Mouse (Mus musculus) large intestine, adult 2 months (tissue): ENCODE measurements around the gene Btbd9. TPM values are rescaled to one million over a fixed set of nuclear protein-coding genes. Genes with fewer than 3 reads are reported as not detected.
"Not testable (repeated sequence)": the region's sequence is repeated elsewhere in the genome, so short reads cannot be mapped to it uniquely, and the experiment has no call there.

Experiments used
- DNase-seq: peaks from one replicate; pipeline ENCODE4 v3.0.0-alpha.2; 2012; ENCODE audit warnings: low read depth, low spot score
- WGBS: fragments of 180-500 bp; shearing (Covaris S2); methylation state at CpG from one replicate; pipeline ENCODE4 v1.1.7; 2018; 5-methylcytosine and 5-hydroxymethylcytosine counted together
- polyA plus RNA-seq: library from polyadenylated mRNA; depleted of rRNA; stranded (reverse); fragments of >200 nt; gene quantifications from 2 replicates; pipeline ENCODE4 v1.2.3, GENCODE M21; 2012; rRNA removed

The Btbd9 gene
- polyA plus RNA-seq, result 13.5 and 19.9 TPM in 2 replicates

DNA sequence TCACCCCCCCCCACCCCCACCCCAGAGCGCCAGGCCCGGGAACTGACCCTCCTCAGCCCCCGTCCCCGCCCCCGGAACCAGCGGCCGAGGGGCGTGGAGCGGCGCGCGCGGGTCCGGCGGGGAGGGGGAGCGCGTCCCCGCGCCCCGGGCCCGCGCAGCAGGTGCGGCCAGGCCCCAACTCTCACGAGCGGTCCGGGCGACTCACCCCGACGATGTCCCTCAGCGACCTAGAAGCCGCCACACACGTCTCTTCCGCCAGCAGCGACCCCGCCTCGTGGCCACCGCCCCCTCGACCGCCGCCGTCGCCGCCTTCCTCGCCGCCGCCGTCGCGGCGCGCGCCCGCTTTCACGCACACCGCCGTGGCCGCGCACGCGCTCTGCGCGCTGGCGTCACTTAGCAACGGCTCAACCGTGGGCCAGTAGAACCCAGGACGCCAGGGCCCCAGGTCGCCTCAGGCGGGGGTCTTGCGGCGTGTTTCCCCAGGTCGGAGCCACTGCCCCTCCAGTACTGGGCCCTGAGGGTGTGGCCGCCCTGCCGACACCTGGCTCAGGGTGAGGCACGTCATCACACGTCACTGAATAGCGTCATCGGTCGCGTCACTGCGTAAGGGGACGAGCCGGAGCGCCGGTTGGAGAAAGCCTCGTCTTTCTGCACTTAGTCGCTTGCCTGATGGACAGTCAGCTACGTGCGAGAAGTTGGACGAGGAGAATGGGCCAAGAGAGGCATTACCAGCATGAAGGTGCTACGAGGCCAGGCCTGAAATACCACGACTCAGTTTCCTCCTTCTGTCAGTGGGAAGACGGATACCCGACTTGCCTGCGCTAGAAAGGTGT lies at the start of gene Btbd9:
Gene Btbd9, minus strand, starts transcription at position 548 of the 833 bp plus-strand sequence.
- WGBS, result under 1% methylated on average over 79 of the region's 94 CpGs

GRCm38 (mm10) chr17:30624132-30624531 lies 47.8 kb upstream of the Btbd9 start, which contains the start of gene Dnah8:
Gene Dnah8, plus strand, starts transcription at chr17:30624354.
- no CpG with 5 or more reads among the region's 20 CpGs for WGBS
- DNase-seq, result not testable (repeated sequence)

More for the DNA sequence above, at the start of gene Btbd9:
- no peak for DNase-seq

- DNase-seq, result no peak
- 86% methylated on average over 3 of the region's 3 CpGs for WGBS
Measured at GRCm38 (mm10) chr17:30623200-30623599, 46.9 kb upstream of the Btbd9 start.

DNA sequence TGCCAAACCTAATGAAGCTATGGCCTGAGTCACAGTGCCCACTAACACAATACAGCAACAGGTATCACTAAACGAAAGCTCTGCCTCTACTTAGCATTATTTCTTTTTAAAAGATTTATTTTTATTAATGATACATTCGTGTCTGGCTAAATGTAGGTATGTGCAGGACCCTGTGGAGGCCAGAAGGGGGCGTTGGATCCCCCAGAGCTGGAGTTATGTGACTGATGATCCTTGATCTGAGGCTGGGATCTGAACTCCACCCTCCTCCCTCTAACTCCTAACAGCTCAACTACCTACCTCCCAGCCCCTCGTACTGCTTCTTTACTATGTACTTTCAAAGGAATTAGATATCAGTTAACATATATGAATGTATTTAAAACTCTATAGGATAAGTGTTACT lies 45.2 kb upstream of the Btbd9 start:
- 77% methylated on average over 4 of the region's 4 CpGs for WGBS
- DNase-seq, result no peak

GRCm38 (mm10) chr17:30620548-30620947 lies 44.3 kb upstream of the Btbd9 start:
- no peak for DNase-seq
- 9% methylated on average over 2 of the region's 2 CpGs for WGBS

DNA sequence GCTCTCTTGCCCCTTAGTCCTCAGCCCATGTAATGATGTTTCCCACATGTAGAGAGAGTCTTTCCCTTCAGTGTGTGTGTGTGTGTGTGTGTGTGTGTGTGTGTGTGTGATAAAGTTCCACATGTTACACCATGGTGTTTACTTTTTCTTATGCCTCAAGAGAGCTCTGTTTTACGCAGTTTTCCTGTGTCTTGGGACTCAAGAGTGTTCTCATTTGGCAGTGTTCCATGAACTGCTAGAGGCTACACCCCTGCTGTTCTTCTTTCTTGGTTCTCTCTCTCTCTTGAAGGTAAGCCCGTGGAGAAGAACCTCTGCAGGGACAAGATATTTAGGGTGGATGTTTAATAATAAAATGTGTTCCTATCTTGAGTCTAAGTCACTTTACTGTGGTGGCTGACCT lies 42.9 kb upstream of the Btbd9 start:
- 16% methylated on average over 2 of the region's 2 CpGs for WGBS

DNA sequence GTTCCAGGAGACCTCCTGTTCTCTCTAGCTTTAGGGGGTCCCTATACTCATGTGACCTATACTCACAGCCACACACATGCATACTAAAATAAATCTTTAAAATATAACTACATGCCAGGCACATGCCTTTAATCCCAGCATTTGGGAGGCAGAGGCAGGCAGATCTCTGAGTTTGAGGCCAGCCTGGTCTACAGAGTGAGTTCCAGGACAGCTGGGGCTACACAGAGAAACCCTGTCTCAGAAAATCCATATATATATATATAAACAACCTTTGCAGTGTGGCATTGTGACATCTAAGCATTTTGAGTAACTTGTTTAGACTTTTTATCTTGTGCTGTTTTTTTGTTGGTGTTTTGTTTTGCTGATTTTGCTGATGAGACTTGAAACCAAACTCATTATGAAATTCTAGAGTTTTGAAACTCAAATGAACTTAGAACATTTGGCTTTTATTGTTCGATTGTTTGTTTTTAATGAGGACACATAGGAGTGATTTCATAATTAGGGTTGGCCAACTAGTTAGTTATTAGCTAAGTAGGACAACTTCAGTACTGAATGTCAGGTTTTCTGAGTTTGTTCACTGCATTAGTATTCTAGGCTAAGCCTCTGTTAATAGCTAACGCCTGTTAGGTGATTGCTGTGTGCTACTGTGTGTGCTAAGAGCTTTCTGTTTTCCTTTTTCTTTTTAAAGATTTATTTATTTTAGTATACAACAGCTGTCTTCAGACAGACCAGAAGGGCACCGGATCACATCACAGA lies 42.0 kb upstream of the Btbd9 start:
- DNase-seq, result no peak
- 48% methylated on average over 3 of the region's 3 CpGs for WGBS

More for the DNA sequence above, 42.9 kb upstream of the Btbd9 start:
- DNase-seq, result no peak

- WGBS, result 80% methylated on average over 5 of the region's 5 CpGs
- no peak for DNase-seq
Measured at GRCm38 (mm10) chr17:30616203-30616602, 39.9 kb upstream of the Btbd9 start.

- no peak for DNase-seq
Measured at GRCm38 (mm10) chr17:30613350-30613749, 37.1 kb upstream of the Btbd9 start.

DNA sequence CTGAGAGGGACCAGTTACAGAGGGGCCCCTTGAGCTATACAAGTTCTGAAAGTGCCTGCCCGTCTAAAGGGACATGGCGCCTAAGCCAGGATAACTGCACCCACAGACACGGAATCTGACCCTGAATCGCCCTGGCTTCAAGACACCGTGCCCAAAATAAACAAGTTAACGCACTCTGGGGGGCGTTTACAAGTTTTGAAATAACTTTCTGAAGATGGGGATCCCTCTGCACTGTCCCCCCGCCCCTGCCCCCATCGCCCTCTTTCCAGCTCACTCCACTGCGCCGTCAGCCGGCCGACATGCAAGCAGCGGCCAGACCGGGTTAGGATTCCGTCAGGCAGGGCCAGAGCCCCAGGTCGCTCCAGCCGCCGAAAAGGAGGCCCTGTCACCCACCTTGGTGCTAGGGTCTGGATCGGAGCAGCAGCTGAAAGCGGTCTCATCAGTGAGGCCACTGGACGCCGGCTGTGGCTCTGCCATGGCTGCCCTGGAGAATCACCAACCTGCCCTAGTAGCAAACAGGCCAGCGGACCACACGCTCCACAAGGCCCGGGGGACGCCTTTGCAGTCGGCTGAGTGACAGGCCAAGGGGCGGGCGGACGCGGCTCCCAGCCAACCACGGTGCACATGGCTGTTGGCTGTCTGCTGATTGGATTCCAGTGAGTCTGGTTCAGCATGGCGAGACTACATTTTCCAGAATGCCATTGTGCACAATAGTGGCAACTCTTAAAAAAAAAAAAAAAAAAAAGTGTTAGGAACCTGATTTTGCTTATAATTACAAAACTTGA lies 36.0 kb upstream of the Btbd9 start:
- under 1% methylated on average over 34 of the region's 34 CpGs for WGBS
- DNase-seq, result peak; percentile 69

DNA sequence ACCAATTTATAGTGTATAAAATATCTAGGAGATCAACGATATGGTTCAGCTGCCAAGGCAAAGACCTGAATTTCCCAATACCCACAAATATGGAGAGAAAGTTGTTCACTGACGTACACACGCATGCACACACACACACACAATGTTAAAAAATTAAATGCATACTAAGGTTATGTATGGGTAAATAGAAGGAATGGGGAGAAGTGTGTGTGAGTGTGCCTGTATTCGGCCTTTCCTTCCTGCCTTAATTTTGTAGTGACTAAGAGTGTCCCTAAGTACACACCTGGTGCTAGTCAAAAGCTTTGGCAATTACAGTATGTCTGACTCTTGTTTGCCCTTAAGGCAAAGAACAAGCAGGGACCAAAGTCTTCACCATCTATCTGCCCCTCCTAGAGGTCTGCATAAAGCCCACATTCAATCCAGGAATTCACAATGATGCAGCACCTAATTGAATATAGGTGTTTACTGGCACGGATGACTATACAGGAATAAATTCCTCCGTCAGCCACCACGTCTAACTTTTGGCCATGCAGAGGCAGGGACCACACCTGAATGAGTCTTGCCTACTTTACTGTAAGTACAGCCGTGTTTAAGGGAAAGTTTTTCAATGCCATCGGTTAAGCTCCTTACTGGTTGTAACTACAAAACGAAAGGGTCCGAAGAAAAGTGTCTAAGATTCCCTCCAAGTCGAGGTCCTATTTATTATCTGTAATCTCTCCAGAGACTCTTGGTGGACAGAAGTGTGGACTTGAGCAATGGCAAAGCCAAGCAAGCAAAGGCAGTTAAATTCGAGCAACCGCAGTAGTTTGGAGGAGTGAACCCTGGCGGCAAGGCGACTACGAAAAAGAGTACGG lies 35.2 kb upstream of the Btbd9 start:
- 14% methylated on average over 18 of the region's 18 CpGs for WGBS
- no peak for DNase-seq

DNA sequence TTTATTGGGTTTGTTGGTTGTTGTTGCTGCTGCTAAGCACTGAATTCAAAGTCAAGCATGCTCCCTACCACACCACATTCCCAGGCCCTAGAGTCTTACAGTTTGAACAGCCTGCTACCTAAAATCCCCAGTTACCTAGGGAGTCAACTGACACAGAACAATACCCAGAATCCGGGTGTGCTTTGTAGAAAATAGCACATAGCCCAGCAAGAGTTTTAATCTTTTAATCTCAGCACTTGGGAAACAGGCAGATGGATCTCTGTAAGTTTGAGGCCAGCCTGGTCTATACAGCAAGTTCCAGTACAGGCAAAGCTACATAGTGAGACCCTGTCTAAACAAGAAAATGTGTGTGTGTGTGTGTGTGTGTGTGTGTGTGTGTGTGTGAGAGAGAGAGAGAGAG lies 34.5 kb upstream of the Btbd9 start:
- no peak for DNase-seq
- 64% methylated on average over 1 of the region's 1 CpGs for WGBS

GRCm38 (mm10) chr17:30609980-30610307 lies 33.7 kb upstream of the Btbd9 start:
- WGBS, result 55% methylated on average over 5 of the region's 5 CpGs
- no peak for DNase-seq

GRCm38 (mm10) chr17:30609305-30609979 lies 33.2 kb upstream of the Btbd9 start:
- peak; percentile 95 for DNase-seq
- 25% methylated on average over 16 of the region's 16 CpGs for WGBS

- WGBS, result 60% methylated on average over 8 of the region's 8 CpGs
Measured at GRCm38 (mm10) chr17:30607909-30608495, 31.7 kb upstream of the Btbd9 start.

DNA sequence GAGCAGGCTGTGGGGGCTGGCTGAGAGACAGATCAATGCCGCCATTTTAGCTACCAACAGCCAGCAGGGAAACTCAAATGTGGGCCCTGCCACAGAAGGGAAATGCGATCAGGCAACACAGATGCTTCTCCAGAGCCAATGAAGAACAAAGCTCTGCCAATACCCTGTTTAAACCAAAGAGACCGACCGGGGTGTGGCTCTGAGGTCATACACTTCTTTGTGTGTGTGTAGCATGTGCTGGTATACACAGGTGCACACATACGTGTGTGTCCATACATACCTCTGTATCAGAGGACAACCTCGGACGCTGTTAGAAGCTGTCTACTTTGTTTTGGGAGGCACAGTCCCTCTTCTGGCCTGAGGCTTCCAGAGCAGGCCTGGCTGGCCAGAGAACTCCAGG lies 31.0 kb upstream of the Btbd9 start:
- WGBS, result 62% methylated on average over 7 of the region's 7 CpGs
- no peak for DNase-seq

More at GRCm38 (mm10) chr17:30607909-30608495, 31.7 kb upstream of the Btbd9 start:
- DNase-seq, result no peak

- 84% methylated on average over 8 of the region's 8 CpGs for WGBS
- DNase-seq, result no peak
Measured at GRCm38 (mm10) chr17:30606634-30607081, 30.4 kb upstream of the Btbd9 start.

GRCm38 (mm10) chr17:30606206-30606605 lies 29.9 kb upstream of the Btbd9 start:
- DNase-seq, result no peak
- WGBS, result 94% methylated on average over 11 of the region's 11 CpGs
